Mouse (Mus musculus): Measurements from ENCODE around the gene Acot1. TPM values are rescaled to one million over a fixed set of nuclear protein-coding genes. Genes with fewer than 3 reads are reported as not detected.
"Not testable (repeated sequence)": the region's sequence is repeated elsewhere in the genome, so short reads cannot be mapped to it uniquely, and the experiment has no call there.

The Acot1 gene
- polyA plus RNA-seq, 1 experiment from 2014 or later, result 48.8 TPM

DNA sequence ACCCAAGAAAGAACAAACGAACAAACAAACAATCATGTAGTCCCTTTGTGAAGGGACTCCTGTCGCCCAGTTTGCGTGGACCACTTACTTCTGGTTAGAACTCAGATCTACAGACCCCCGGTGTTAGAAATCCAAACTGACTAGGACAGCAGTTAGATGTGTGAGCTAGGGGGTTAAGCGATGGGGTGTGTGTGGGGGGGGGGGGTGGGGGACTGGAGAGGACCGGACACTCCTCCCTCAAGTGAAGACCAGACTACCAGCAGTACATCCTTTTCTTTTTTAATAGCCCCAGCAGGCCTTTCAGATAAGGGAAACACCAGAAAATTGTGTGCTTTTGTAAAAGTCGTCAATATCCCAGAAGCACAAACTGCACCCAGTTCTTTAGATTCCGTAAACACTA lies 561 bp upstream of the Acot1 start:
- H3K4me2 ChIP-seq (replicated peaks; ENCODE audit: low read depth, low read length), result peak overlapping the region; percentile 46
- no peaks in the 10 kb centered on the region for H3K9me3 ChIP-seq (ENCODE audit: control insufficient read depth, low read depth, low read length)
- no peak for ATAC-seq (ENCODE audit: insufficient number of reproducible peaks, insufficient read depth, low FRiP score, low read depth)
- H3K4me3 ChIP-seq (ENCODE audit: low read depth, low read length), result peak overlapping the region; percentile 43
- no peaks in the 10 kb centered on the region for H3K36me3 ChIP-seq (ENCODE audit: control insufficient read depth, insufficient read depth, low read length)
- peaks cover 2% of the 10 kb centered on the region; the same call in 1 of the 2 replicates for H3K4me1 ChIP-seq (ENCODE audit: control insufficient read depth, insufficient read depth, low read length)
- H3K27me3 ChIP-seq (ENCODE audit: control insufficient read depth, insufficient read depth, low read length), result no peaks in the 10 kb centered on the region
- 57% methylated on average over 8 of the region's 8 CpGs for WGBS
- H3K9ac ChIP-seq (replicated peaks; ENCODE audit: low read depth, low read length), result 0 out of 2 replicates have a peak overlapping the region, but pooled peaks have one; percentile 25
- H3K27ac ChIP-seq (ENCODE audit: low read length), result peak overlapping the region; percentile 6; the same call in 1 of the 2 replicates

DNA sequence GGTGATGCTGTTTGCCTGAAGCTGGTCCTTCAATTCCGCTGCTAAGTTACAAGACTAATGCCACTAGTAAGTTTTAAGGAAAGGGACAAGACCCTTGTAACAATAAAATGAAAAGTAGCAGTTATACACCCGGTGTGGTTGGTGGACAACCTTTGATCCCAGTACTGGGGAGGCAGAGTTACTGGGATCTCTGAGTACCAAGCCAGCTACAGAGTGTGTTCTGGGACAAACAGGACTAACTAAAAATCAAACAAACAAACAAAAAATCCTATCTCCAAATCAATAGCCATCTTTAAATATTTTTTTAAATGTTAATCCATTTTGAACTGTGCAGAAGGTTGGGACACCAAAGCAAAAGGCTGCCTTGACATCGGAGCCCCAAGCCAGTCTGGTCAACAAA lies 911 bp downstream of the Acot1 start:
- H3K27ac ChIP-seq (ENCODE audit: low read length), result no peak overlapping the region
- H3K9ac ChIP-seq (replicated peaks; ENCODE audit: low read depth, low read length), result no peak overlapping the region; the same call in 1 of the 2 replicates
- H3K9me3 ChIP-seq (ENCODE audit: control insufficient read depth, low read depth, low read length), result no peaks in the 10 kb centered on the region
- peak overlapping the region; percentile 43 for H3K4me3 ChIP-seq (ENCODE audit: low read depth, low read length)
- peak overlapping the region; percentile 46 for H3K4me2 ChIP-seq (replicated peaks; ENCODE audit: low read depth, low read length)
- H3K27me3 ChIP-seq (ENCODE audit: control insufficient read depth, insufficient read depth, low read length), result no peaks in the 10 kb centered on the region
- H3K4me1 ChIP-seq (ENCODE audit: control insufficient read depth, insufficient read depth, low read length), result peaks cover 2% of the 10 kb centered on the region; the same call in 1 of the 2 replicates
- WGBS, result 80% methylated on average over 3 of the region's 3 CpGs
- no peaks in the 10 kb centered on the region for H3K36me3 ChIP-seq (ENCODE audit: control insufficient read depth, insufficient read depth, low read length)
- ATAC-seq (ENCODE audit: insufficient number of reproducible peaks, insufficient read depth, low FRiP score, low read depth), result no peak

DNA sequence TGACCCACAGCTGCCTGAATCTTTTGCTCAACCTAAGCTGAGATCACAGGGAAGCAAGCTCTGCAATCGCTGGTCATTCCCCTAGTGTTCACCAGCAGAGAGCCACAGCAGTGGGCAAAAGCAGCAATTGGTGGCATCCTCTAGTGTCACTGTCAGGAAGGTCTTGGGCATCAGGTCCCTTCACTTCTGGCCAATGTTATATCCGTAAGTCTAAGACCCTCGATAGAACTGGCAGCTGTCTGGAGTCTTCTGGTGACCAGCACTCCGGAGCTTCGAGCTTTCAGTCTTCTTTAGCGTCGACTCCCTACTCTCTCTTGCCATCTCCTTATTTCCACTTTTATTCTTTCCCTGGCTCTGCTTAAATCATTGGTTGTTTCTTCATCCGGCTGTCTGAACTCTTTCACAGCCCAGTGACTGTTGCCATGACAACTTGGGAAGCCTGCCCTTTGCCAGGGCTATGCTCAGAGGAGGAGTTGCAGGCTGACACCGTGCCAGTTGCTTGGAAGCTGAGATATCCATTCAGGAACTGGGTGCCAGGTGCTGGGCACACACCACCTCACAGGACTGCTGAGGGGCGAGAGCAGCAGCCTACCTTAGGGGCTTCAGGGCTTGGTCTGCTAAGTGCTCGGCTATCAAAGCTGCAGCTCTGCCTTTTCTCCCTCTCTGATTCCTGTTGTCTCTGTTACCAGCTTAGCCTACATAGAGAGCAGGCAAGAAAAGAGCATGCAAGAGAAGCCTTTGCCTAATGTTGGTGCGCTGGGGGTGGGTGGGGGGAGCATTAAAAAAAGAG lies 2.2 kb downstream of the Acot1 start:
- H3K4me1 ChIP-seq (ENCODE audit: control insufficient read depth, insufficient read depth, low read length), result peaks cover 2% of the 10 kb centered on the region; the same call in 1 of the 2 replicates
- H3K9ac ChIP-seq (replicated peaks; ENCODE audit: low read depth, low read length), result no peak overlapping the region
- no peaks in the 10 kb centered on the region for H3K36me3 ChIP-seq (ENCODE audit: control insufficient read depth, insufficient read depth, low read length)
- no peaks in the 10 kb centered on the region for H3K9me3 ChIP-seq (ENCODE audit: control insufficient read depth, low read depth, low read length)
- peak overlapping the region; percentile 0; the same call in 1 of the 2 replicates for H3K4me2 ChIP-seq (replicated peaks; ENCODE audit: low read depth, low read length)
- no peak for ATAC-seq (ENCODE audit: insufficient number of reproducible peaks, insufficient read depth, low FRiP score, low read depth)
- no peak overlapping the region for H3K4me3 ChIP-seq (ENCODE audit: low read depth, low read length)
- no peak overlapping the region for H3K27ac ChIP-seq (ENCODE audit: low read length)
- WGBS, result 60% methylated on average over 12 of the region's 12 CpGs
- no peaks in the 10 kb centered on the region for H3K27me3 ChIP-seq (ENCODE audit: control insufficient read depth, insufficient read depth, low read length)

DNA sequence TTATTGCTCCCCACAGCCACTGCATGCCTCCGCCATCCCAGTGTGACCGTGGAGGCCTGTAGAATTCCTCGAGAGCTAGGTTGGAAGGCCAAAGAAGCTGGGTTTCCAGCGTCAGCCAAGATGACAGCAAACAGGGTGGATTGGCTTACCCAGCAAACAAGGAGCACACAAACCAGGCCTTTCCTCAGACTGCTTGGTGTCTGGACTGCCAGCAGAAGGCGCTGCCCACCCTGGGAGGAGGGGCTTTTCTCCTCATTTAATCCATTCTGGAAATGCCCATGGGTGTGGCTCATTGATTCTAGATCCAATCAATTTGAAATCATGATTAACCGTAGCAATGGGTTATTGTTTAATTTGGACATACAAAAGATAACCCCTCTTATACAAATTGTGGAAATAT lies 3.8 kb downstream of the Acot1 start:
- Histone ChIP-seq H3K36me3 (ENCODE audit: control insufficient read depth, insufficient read depth, low read length) (no peaks in the 10 kb centered on the region), H3K9ac (replicated peaks; ENCODE audit: low read depth, low read length) (no peak overlapping the region), H3K27ac (ENCODE audit: low read length) (no peak overlapping the region), H3K4me3 (ENCODE audit: low read depth, low read length) (no peak overlapping the region), H3K27me3 (ENCODE audit: control insufficient read depth, insufficient read depth, low read length) (no peaks in the 10 kb centered on the region), H3K4me2 (replicated peaks; ENCODE audit: low read depth, low read length) (no peak overlapping the region), H3K4me1 (ENCODE audit: control insufficient read depth, insufficient read depth, low read length) (peaks cover 2% of the 10 kb centered on the region; the same call in 1 of the 2 replicates), H3K9me3 (ENCODE audit: control insufficient read depth, low read depth, low read length) (no peaks in the 10 kb centered on the region)
- no peak for ATAC-seq (ENCODE audit: insufficient number of reproducible peaks, insufficient read depth, low FRiP score, low read depth)
- 75% methylated on average over 6 of the region's 6 CpGs for WGBS

DNA sequence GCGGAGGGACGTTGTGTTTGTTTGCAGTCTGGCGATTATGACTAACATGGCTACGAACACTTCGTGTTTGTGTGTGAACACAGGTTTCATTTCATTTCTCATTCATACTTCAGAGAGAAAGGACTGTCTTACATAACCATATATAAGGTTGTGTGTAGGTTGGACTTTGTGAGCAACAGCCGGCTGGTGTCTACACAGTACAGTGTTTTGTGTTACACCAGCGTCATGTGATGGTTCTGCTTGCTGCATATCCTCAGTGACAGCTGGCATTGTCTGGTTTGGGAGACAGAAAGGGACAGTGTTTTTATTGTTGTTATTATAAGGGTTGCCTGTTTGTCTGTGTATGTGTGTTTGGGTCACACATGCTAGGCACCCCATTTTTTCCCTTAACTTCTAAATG lies 4.4 kb downstream of the Acot1 start:
- Histone ChIP-seq H3K36me3 (ENCODE audit: control insufficient read depth, insufficient read depth, low read length) (no peaks in the 10 kb centered on the region), H3K4me2 (replicated peaks; ENCODE audit: low read depth, low read length) (no peak overlapping the region), H3K4me1 (ENCODE audit: control insufficient read depth, insufficient read depth, low read length) (peaks cover 2% of the 10 kb centered on the region; the same call in 1 of the 2 replicates), H3K27ac (ENCODE audit: low read length) (no peak overlapping the region), H3K9ac (replicated peaks; ENCODE audit: low read depth, low read length) (no peak overlapping the region), H3K9me3 (ENCODE audit: control insufficient read depth, low read depth, low read length) (no peaks in the 10 kb centered on the region), H3K27me3 (ENCODE audit: control insufficient read depth, insufficient read depth, low read length) (no peaks in the 10 kb centered on the region), H3K4me3 (ENCODE audit: low read depth, low read length) (no peak overlapping the region)
- ATAC-seq (ENCODE audit: insufficient number of reproducible peaks, insufficient read depth, low FRiP score, low read depth), result no peak
- 93% methylated on average over 7 of the region's 7 CpGs for WGBS

DNA sequence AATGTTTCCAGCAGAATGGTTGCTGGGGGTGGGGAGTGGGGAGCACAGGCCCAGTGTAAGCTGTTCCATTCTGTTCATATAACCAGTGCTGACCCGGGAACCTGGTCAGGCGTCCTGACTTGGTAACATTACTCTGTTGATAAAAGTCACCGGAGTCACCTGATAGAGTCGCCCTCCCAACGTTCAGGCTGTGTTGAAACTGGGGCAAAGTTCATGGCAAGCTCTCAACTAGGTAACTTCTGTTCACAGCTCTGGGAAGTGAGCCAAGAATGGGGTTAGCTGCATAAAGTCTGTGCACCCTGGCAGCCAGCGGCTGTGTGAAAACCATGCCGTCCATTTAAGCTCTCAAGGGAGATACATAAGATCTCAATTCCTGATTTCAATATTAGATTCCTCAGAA lies 11.2 kb downstream of the Acot1 start:
- H3K4me1 ChIP-seq (ENCODE audit: control insufficient read depth, insufficient read depth, low read length); H3K4me2 ChIP-seq (replicated peaks; ENCODE audit: low read depth, low read length); H3K27me3 ChIP-seq (ENCODE audit: control insufficient read depth, insufficient read depth, low read length); H3K4me3 ChIP-seq (ENCODE audit: low read depth, low read length); H3K9me3 ChIP-seq (ENCODE audit: control insufficient read depth, low read depth, low read length); H3K9ac ChIP-seq (replicated peaks; ENCODE audit: low read depth, low read length); H3K36me3 ChIP-seq (ENCODE audit: control insufficient read depth, insufficient read depth, low read length); H3K27ac ChIP-seq (ENCODE audit: low read length): not testable (repeated sequence)
- WGBS, result 33% methylated on average over 7 of the region's 7 CpGs
- ATAC-seq (ENCODE audit: insufficient number of reproducible peaks, insufficient read depth, low FRiP score, low read depth), result peak; percentile 67; the same call in 1 of the 2 replicates

DNA sequence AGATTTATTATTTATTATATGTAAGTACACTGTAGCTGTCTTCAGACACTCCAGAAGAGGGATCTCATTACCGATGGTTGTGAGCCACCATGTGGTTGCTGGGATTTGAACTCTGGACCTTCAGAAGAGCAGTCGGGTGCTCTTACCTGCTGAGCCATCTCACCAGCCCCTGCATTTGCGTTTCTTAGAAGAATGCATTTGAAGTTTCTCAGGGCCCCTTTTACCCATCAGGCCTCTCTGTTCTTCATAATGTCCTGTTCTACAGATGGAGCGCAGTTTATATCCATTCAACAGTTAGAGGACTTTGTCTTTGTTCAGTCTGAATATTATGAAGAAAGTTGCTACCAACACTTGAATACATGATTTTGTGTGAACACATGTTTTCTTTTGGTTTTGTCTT lies 13.0 kb downstream of the Acot1 start:
- H3K27ac ChIP-seq (ENCODE audit: low read length); H3K36me3 ChIP-seq (ENCODE audit: control insufficient read depth, insufficient read depth, low read length); H3K27me3 ChIP-seq (ENCODE audit: control insufficient read depth, insufficient read depth, low read length); ATAC-seq (ENCODE audit: insufficient number of reproducible peaks, insufficient read depth, low FRiP score, low read depth); H3K9ac ChIP-seq (replicated peaks; ENCODE audit: low read depth, low read length); H3K4me1 ChIP-seq (ENCODE audit: control insufficient read depth, insufficient read depth, low read length); H3K4me2 ChIP-seq (replicated peaks; ENCODE audit: low read depth, low read length); H3K9me3 ChIP-seq (ENCODE audit: control insufficient read depth, low read depth, low read length); H3K4me3 ChIP-seq (ENCODE audit: low read depth, low read length): not testable (repeated sequence)
- 87% methylated on average over 4 of the region's 4 CpGs for WGBS

DNA sequence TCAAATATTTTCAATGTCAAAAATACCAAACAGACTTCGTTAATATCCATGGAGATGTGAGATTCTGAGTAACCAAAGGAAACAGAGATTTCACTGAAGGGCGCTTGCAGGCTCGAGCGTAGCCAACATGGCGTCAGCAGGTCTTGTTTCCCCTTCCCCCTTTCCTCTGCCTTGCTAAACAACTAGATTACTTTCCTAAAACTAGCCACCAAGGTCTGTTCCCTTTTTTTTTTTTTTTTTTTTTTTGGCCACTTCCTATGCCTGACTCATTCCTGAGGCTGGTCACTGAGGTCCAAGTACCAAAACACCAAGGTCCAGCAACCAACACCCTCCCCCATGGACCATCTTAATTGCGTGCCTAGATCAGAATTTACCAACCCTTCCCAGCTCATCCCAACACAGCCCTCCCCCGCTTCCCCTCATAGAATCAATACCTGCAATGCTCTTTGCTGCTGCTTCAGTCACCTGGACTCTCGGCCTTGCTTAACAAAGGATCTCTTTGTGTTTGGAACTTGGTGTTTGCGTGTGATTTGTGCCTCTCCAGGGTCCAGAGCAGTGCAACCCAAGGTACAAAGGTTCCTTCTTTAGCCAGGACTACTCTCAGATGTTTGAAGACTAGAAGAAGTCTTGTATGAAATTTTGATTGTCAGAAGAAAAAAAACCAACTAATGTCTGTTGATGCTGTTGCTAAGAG lies 13.9 kb downstream of the Acot1 start:
- 77% methylated on average over 9 of the region's 9 CpGs for WGBS
- H3K9me3 ChIP-seq (ENCODE audit: control insufficient read depth, low read depth, low read length), result no peaks in the 10 kb centered on the region
- no peak overlapping the region for H3K4me2 ChIP-seq (replicated peaks; ENCODE audit: low read depth, low read length)
- 0 out of 2 replicates have a peak, but pooled peaks have one; percentile 46 for ATAC-seq (ENCODE audit: insufficient number of reproducible peaks, insufficient read depth, low FRiP score, low read depth)
- no peak overlapping the region for H3K9ac ChIP-seq (replicated peaks; ENCODE audit: low read depth, low read length)
- H3K27me3 ChIP-seq (ENCODE audit: control insufficient read depth, insufficient read depth, low read length), result no peaks in the 10 kb centered on the region
- H3K4me3 ChIP-seq (ENCODE audit: low read depth, low read length), result no peak overlapping the region
- no peaks in the 10 kb centered on the region for H3K4me1 ChIP-seq (ENCODE audit: control insufficient read depth, insufficient read depth, low read length)
- no peak overlapping the region for H3K27ac ChIP-seq (ENCODE audit: low read length)
- H3K36me3 ChIP-seq (ENCODE audit: control insufficient read depth, insufficient read depth, low read length), result no peaks in the 10 kb centered on the region
